Mouse (Mus musculus) hindbrain, embryonic 11.5 days (tissue): Measurements from ENCODE around the gene Zfp72. TPM values are rescaled to one million over a fixed set of nuclear protein-coding genes. Genes with fewer than 3 reads are reported as not detected.

Source experiments
- microRNA counts: library from miRNA; unstranded; fragments of <30 nt; microRNA quantifications from one replicate; lab custom pipeline; 2015
- polyA plus RNA-seq: library from polyadenylated mRNA; unstranded; fragments of >200 nt; fragmentation: Nextera tagmentation; extraction: Ambion mirVana; gene quantifications from 2 replicates; pipeline ENCODE4 v1.2.1, GENCODE M21; 2014

The Zfp72 gene
- polyA plus RNA-seq, 1 experiment from 2014 or later: 5.5 TPM

MicroRNAs within 50 kb of the gene (microRNA counts, 519-probe panel; counts per million panel counts)
- microRNA mmu-miR-692 (lab: Ali Mortazavi, UCI): not detected

Other genes with a start within 250 kb of the Zfp72 start
- 82.2 and 82.7 TPM in 2 replicates for gene Exoc3, start 182.1 kb downstream of the Zfp72 start, polyA plus RNA-seq
- 1.4 and 1.5 TPM in 2 replicates for gene Ahrr, start 98.5 kb downstream of the Zfp72 start, polyA plus RNA-seq
- 126 and 132 TPM in 2 replicates for gene Pdcd6, start 73.3 kb downstream of the Zfp72 start, polyA plus RNA-seq
- 196 and 230 TPM in 2 replicates for gene Sdha, start 40.6 kb downstream of the Zfp72 start, polyA plus RNA-seq
- 62.1 and 62.2 TPM in 2 replicates for gene Ccdc127, start 40.5 kb downstream of the Zfp72 start, polyA plus RNA-seq
- gene Lrrc14b, start 26.8 kb downstream of the Zfp72 start, polyA plus RNA-seq: not detected in 2 replicates
- gene Ftl1-ps1, start 8.9 kb upstream of the Zfp72 start, polyA plus RNA-seq: 75.9 and 94.5 TPM in 2 replicates
- 19.1 and 21.6 TPM in 2 replicates for gene Zfp825, start 103.2 kb upstream of the Zfp72 start, polyA plus RNA-seq
- 5.9 and 6.4 TPM in 2 replicates for gene Erap1, start 248.7 kb upstream of the Zfp72 start, polyA plus RNA-seq